ENCODE assay signal across 10 mouse cellular contexts in the genomic region with DNA sequence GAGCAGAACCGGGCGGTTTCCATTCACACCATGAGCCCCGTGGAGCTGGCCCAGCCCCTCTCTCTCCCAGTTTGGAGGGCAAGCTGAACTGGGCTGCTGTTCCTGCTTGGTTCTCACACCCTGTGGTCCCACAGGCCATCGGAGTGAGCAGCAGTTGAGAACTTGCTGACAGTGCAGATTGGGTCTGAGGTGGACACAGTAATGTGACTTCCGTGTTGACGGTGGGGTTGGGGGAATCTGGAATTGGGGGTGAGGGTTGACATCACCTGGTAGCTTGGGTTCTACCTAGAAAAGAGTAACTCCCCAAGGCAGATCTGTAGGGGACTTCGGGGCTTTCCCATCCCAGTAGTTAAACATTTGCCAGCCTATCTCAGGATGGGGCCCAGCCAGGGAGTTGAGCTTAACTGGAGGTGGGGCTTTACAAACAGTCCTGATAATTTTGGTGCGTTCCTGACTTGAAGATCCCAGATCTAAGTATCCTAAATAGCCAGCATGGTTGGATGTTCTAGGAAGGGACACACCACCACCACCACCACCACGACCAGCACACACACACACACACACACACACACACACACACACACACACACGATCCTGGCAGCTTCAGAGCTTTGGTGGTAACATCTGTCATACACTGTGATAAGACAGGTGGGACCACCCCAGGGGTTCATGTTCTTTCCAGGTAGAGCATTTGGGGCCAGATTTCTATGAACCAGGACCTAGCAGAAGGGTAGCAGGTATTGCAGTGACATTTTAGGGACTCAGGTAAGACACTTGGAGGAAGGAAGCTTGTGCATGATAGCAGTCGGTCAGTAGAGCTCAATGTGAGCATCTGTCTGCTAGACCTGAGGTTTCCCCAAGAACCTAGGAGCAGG. TPM values are rescaled to one million over a fixed set of nuclear protein-coding genes. Genes with fewer than 3 reads are reported as not detected.
DNase-seq lines count a peak whose midpoint lies in the region; ATAC-seq and TF ChIP-seq lines count a peak whose summit lies in the region.
"Had no signal": no experiment of that assay in that cellular context is flagged by ENCODE, and none has a peak within 500 bp of the region (broad histone marks: within the 10 kb centered on the region; RNA-seq: fewer than 3 reads in every experiment).

No protein-coding gene starts in this region.

- no peak for TF ChIP-seq CTCF in liver, postnatal 0 days (IDR thresholded peaks at IDR 0.05; ENCODE audit: low read depth)
- TF ChIP-seq CTCF in layer of hippocampus, adult 2 months (conservative IDR thresholded peaks at IDR 0.05) = no peak

- peak overlapping the region; percentile 46 for H3K27ac ChIP-seq in lung, embryonic 15.5 days
- peak overlapping the region; percentile 77 for H3K27ac ChIP-seq in intestine, embryonic 16.5 days (ENCODE audit: low read length)
- H3K27ac ChIP-seq in liver, postnatal 0 days (ENCODE audit: low read depth) = peak overlapping the region; percentile 91
- H3K27ac ChIP-seq in layer of hippocampus, adult 2 months = no peak overlapping the region
- H3K27ac ChIP-seq: left cerebral cortex, adult 2 months had no signal

- no peak overlapping the region for H3K9ac ChIP-seq in lung, embryonic 15.5 days
- peak overlapping the region; percentile 2; the same call in 1 of the 2 replicates for H3K9ac ChIP-seq in intestine, embryonic 16.5 days (ENCODE audit: low read depth, low read length)
- 0 out of 2 replicates have a peak overlapping the region, but pooled peaks have one; percentile 18 for H3K9ac ChIP-seq in liver, postnatal 0 days (replicated peaks)

- peaks cover 6% of the 10 kb centered on the region; the same call in 1 of the 2 replicates for H3K36me3 ChIP-seq in lung, embryonic 15.5 days
- H3K36me3 ChIP-seq in intestine, embryonic 16.5 days (ENCODE audit: control insufficient read depth, insufficient read depth, low read length) = no peaks in the 10 kb centered on the region; the same call in 1 of the 2 replicates
- H3K36me3 ChIP-seq in liver, postnatal 0 days (replicated peaks; ENCODE audit: insufficient read depth, low read length) = peaks cover 10% of the 10 kb centered on the region

- peak; percentile 70 for DNase-seq in cerebellum, adult 11 months
- no peak for DNase-seq in lung, postnatal 14 days
- peak; percentile 49 for DNase-seq in liver, postnatal 0 days
- no peak for DNase-seq in gastrocnemius, postnatal 25 days
- no peak for DNase-seq in layer of hippocampus, adult 2 months (ENCODE audit: low spot score in 2 of 2)

- 32% methylated on average over 11 of the region's 11 CpGs for WGBS in lung, embryonic 15.5 days
- 35% methylated on average over 11 of the region's 11 CpGs for WGBS in intestine, embryonic 16.5 days
- 43% methylated on average over 11 of the region's 11 CpGs for WGBS in liver, postnatal 0 days (ENCODE audit: insufficient replicate concordance)

- H3K4me1 ChIP-seq in lung, embryonic 15.5 days = peaks cover 29% of the 10 kb centered on the region
- H3K4me1 ChIP-seq in intestine, embryonic 16.5 days (ENCODE audit: control insufficient read depth, insufficient read depth, low read length) = peaks cover 26% of the 10 kb centered on the region
- peaks cover 33% of the 10 kb centered on the region for H3K4me1 ChIP-seq in liver, postnatal 0 days (ENCODE audit: insufficient read depth)

- peak overlapping the region; percentile 9; the same call in 1 of the 2 replicates for H3K4me2 ChIP-seq in lung, embryonic 15.5 days
- H3K4me2 ChIP-seq in intestine, embryonic 16.5 days (ENCODE audit: low read depth, low read length) = peak overlapping the region; percentile 8
- peak overlapping the region; percentile 50 for H3K4me2 ChIP-seq in liver, postnatal 0 days (ENCODE audit: low read depth, low read length)

- TF ChIP-seq EP300 in liver, postnatal 0 days (IDR thresholded peaks at IDR 0.05; ENCODE audit: low read depth) = no peak; the same call in 1 of the 2 replicates

- no peaks in the 10 kb centered on the region for H3K9me3 ChIP-seq in lung, embryonic 15.5 days
- no peaks in the 10 kb centered on the region for H3K9me3 ChIP-seq in intestine, embryonic 16.5 days (ENCODE audit: control insufficient read depth, low read length)
- H3K9me3 ChIP-seq in liver, postnatal 0 days (ENCODE audit: low read length) = no peaks in the 10 kb centered on the region

- no peak overlapping the region for H3K4me3 ChIP-seq in lung, embryonic 15.5 days
- 0 out of 2 replicates have a peak overlapping the region, but pooled peaks have one; percentile 0 for H3K4me3 ChIP-seq in intestine, embryonic 16.5 days (ENCODE audit: low read length)
- H3K4me3 ChIP-seq in liver, postnatal 0 days (ENCODE audit: low read depth, low read length) = no peak overlapping the region
- H3K4me3 ChIP-seq in layer of hippocampus, adult 2 months = no peak overlapping the region
- H3K4me3 ChIP-seq: left cerebral cortex, adult 2 months had no signal

- no peaks in the 10 kb centered on the region for H3K27me3 ChIP-seq in lung, embryonic 15.5 days
- H3K27me3 ChIP-seq in intestine, embryonic 16.5 days (replicated peaks; ENCODE audit: control insufficient read depth, insufficient read depth, low read length) = no peaks in the 10 kb centered on the region
- H3K27me3 ChIP-seq in liver, postnatal 0 days (ENCODE audit: insufficient read depth, low read length) = no peaks in the 10 kb centered on the region

- ATAC-seq in cerebellum, adult (ENCODE audit: insufficient number of reproducible peaks, low FRiP score, low TSS enrichment) = no peak
- no peak for ATAC-seq in lung, embryonic 15.5 days (ENCODE audit: borderline replicate concordance, extremely low read depth, low FRiP score, low TSS enrichment)
- ATAC-seq in intestine, embryonic 16.5 days = peak; percentile 85
- peak; percentile 69 for ATAC-seq in liver, postnatal 0 days
- ATAC-seq: forebrain, embryonic 16.5 days had no signal

RNA-seq across cellular contexts. Expression of gene Gprc5c, which starts 16.6 kb away (rescaled TPM):
- polyA plus RNA-seq in lung, embryonic 15.5 days (2015; fragmentation: Nextera tagmentation; extraction: Ambion mirVana) = 35.4 and 36.1 TPM in 2 replicates
- 10.5 and 10.9 TPM in 2 replicates for polyA plus RNA-seq in intestine, embryonic 16.5 days (2015; fragmentation: Nextera tagmentation; extraction: Ambion mirVana)
- polyA plus RNA-seq in liver, postnatal 0 days (2015; fragmentation: Nextera tagmentation; extraction: Ambion mirVana) = 23.2 and 24.9 TPM in 2 replicates
- total RNA-seq in gastrocnemius, postnatal 25 days (2021) = 10 to 100 TPM; 31.2 to 47.0 TPM
- total RNA-seq in layer of hippocampus, adult 2 months (2021) = 1 to 10 TPM; 4.7 to 5.4 TPM

RNA-seq across cellular contexts. Expression of gene Cd300a, which starts 22.2 kb away (rescaled TPM):
- polyA plus RNA-seq in lung, embryonic 15.5 days (2015; fragmentation: Nextera tagmentation; extraction: Ambion mirVana) = 1.2 and 1.4 TPM in 2 replicates
- polyA plus RNA-seq in intestine, embryonic 16.5 days (2015; fragmentation: Nextera tagmentation; extraction: Ambion mirVana) = 2.5 and 2.6 TPM in 2 replicates
- 7.7 and 9.7 TPM in 2 replicates for polyA plus RNA-seq in liver, postnatal 0 days (2015; fragmentation: Nextera tagmentation; extraction: Ambion mirVana)
- under 1 TPM; 0.43 to 0.72 TPM for total RNA-seq in gastrocnemius, postnatal 25 days (2021)
- total RNA-seq in layer of hippocampus, adult 2 months (2021) = under 1 TPM; 0.36 to 0.42 TPM

Comparison
In these comparisons a context has a peak if more than half of its experiments do, and no peak if none do; other contexts are left out.
1. DNase-seq: peak in cerebellum, adult 11 months (single experiment) and liver, postnatal 0 days (single experiment); none in lung, postnatal 14 days (single experiment), gastrocnemius, postnatal 25 days (single experiment) and layer of hippocampus, adult 2 months (0 of 2).
2. ATAC-seq: peak in intestine, embryonic 16.5 days (single experiment) and liver, postnatal 0 days (single experiment); none in cerebellum, adult (single experiment) and lung, embryonic 15.5 days (single experiment).
3. Peak in every context shown above with its lines, with median percentiles within 50 percentile points of each other: H3K4me2 ChIP-seq.